Mouse (Mus musculus): ENCODE data around the gene Gstm7.

GRCm38 (mm10) chr3:107905942-107906341 lies 25.7 kb downstream of the Gstm7 start:
- TF ChIP-seq CTCF (IDR thresholded peaks at IDR 0.05), result no peak
- no peak for TF ChIP-seq EP300 (IDR thresholded peaks at IDR 0.05)

Measured in lung, postnatal 0 days (tissue).